Mouse (Mus musculus): ENCODE results near the gene Dnajb1. TPM values are rescaled to one million over a fixed set of nuclear protein-coding genes. Genes with fewer than 3 reads are reported as not detected.
"Not testable (repeated sequence)": the region's sequence is repeated elsewhere in the genome, so short reads cannot be mapped to it uniquely, and the experiment has no call there.

The Dnajb1 gene
- polyA plus RNA-seq, 1 experiment: 32.2 TPM

- TF ChIP-seq POLR2A (IDR thresholded peaks at IDR 0.05; ENCODE audit: low read depth, low read length) (no peak), CTCF (conservative IDR thresholded peaks at IDR 0.05; ENCODE audit: insufficient read depth, insufficient read length, low read depth, low read length) (no peak)
- no peak overlapping the region for H3K27ac ChIP-seq (ENCODE audit: insufficient read depth, low read depth, low read length)
- DNase-seq: no peak
- no peaks in the 10 kb centered on the region for H3K36me3 ChIP-seq (ENCODE audit: control insufficient read depth, insufficient read depth, low read length)
- H3K27me3 ChIP-seq (replicated peaks; ENCODE audit: control insufficient read depth, insufficient read depth, low read length): no peaks in the 10 kb centered on the region
- no peak overlapping the region for H3K4me3 ChIP-seq (ENCODE audit: insufficient read depth, low read depth, low read length)
- peaks cover 34% of the 10 kb centered on the region for H3K4me1 ChIP-seq (ENCODE audit: control insufficient read depth, insufficient read depth, low read length)
- WGBS: 39% methylated on average over 6 of the region's 6 CpGs
Measured at GRCm38 (mm10) chr8:83587644-83588043, 20.3 kb upstream of the Dnajb1 start.

- Histone ChIP-seq H3K36me3 (ENCODE audit: control insufficient read depth, insufficient read depth, low read length) (no peaks in the 10 kb centered on the region), H3K27me3 (replicated peaks; ENCODE audit: control insufficient read depth, insufficient read depth, low read length) (no peaks in the 10 kb centered on the region), H3K27ac (ENCODE audit: insufficient read depth, low read depth, low read length) (no peak overlapping the region), H3K4me3 (ENCODE audit: insufficient read depth, low read depth, low read length) (no peak overlapping the region), H3K4me1 (ENCODE audit: control insufficient read depth, insufficient read depth, low read length) (peaks cover 34% of the 10 kb centered on the region)
- 91% methylated on average over 5 of the region's 5 CpGs for WGBS
- DNase-seq: no peak
- TF ChIP-seq CTCF (conservative IDR thresholded peaks at IDR 0.05; ENCODE audit: insufficient read depth, insufficient read length, low read depth, low read length) (no peak), POLR2A (IDR thresholded peaks at IDR 0.05; ENCODE audit: low read depth, low read length) (no peak)
Measured at GRCm38 (mm10) chr8:83588886-83589285, 19.1 kb upstream of the Dnajb1 start.

- WGBS: 64% methylated on average over 7 of the region's 7 CpGs
- Histone ChIP-seq H3K27ac (ENCODE audit: insufficient read depth, low read depth, low read length) (no peak overlapping the region), H3K27me3 (replicated peaks; ENCODE audit: control insufficient read depth, insufficient read depth, low read length) (no peaks in the 10 kb centered on the region), H3K4me3 (ENCODE audit: insufficient read depth, low read depth, low read length) (no peak overlapping the region), H3K4me1 (ENCODE audit: control insufficient read depth, insufficient read depth, low read length) (peaks cover 26% of the 10 kb centered on the region), H3K36me3 (ENCODE audit: control insufficient read depth, insufficient read depth, low read length) (no peaks in the 10 kb centered on the region)
- TF ChIP-seq CTCF (conservative IDR thresholded peaks at IDR 0.05; ENCODE audit: insufficient read depth, insufficient read length, low read depth, low read length) (0 out of 2 replicates have a peak, but pooled peaks have one; percentile 19), POLR2A (IDR thresholded peaks at IDR 0.05; ENCODE audit: low read depth, low read length) (no peak)
- no peak for DNase-seq
Measured at GRCm38 (mm10) chr8:83590488-83591023, 17.4 kb upstream of the Dnajb1 start.

DNA sequence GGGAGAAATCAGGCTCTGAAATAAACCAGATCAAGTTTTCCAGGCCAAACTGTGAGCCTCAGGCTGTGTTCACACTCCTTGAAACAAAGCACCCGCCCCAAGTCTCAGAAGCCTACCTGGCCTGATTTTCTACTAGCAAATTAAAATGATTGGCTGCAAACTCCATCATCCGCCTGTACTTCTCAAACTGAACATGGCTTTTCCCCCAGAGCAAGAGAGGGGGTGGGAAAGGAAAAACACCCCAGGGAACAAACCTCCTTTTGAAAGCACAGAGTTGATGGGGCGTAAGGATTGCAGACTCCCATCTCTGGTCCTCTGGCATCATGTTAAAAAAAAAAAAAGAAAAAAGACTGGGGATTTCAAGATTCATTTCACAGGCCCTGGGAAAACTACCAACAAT lies 15.3 kb upstream of the Dnajb1 start:
- Histone ChIP-seq H3K27ac (ENCODE audit: insufficient read depth, low read depth, low read length) (no peak overlapping the region), H3K4me1 (ENCODE audit: control insufficient read depth, insufficient read depth, low read length) (peaks cover 18% of the 10 kb centered on the region), H3K36me3 (ENCODE audit: control insufficient read depth, insufficient read depth, low read length) (no peaks in the 10 kb centered on the region), H3K4me3 (ENCODE audit: insufficient read depth, low read depth, low read length) (no peak overlapping the region), H3K27me3 (replicated peaks; ENCODE audit: control insufficient read depth, insufficient read depth, low read length) (no peaks in the 10 kb centered on the region)
- 57% methylated on average over 3 of the region's 3 CpGs for WGBS
- DNase-seq: no peak
- TF ChIP-seq CTCF (conservative IDR thresholded peaks at IDR 0.05; ENCODE audit: insufficient read depth, insufficient read length, low read depth, low read length) (no peak), POLR2A (IDR thresholded peaks at IDR 0.05; ENCODE audit: low read depth, low read length) (no peak)

DNA sequence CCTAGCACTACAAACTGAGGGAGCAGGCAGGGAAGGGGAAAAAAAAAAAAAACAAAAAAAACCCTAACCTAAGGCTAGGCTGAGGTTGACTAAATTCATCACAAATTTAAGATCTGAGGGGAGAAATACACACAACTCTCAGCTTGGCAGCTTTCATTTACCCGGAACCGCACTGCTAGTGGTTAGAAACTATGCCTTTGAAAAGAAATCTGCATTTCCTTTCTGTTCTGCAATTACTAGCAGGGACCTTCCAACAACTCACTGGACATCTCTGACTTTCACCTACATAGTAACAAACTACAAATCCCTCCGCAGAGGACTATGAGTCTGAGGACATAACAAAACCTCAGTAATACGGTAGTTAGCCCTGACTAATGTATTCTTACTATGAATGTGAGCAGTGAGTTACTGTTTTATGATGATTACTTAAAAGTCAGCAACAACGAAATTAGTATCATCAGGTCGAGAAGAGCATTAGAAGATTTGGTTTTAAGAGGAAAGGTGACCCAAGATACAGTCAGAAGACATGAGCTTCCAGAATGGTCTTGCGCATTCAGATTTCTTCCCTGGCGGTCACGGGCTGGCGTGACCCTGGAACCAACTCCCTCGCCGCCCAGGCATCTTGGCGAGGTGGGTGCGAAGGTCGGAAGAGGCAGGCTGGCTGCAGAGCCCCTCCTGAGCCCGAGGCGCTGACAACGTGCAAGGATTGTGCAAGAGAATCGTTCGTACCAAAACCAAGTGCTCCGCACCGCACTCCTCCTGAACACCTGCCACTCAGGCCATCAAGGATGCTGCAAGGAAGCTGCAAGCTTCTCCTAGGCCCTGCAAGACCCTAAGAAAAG lies 14.4 kb upstream of the Dnajb1 start:
- under 1% methylated on average over 22 of the region's 22 CpGs for WGBS
- Histone ChIP-seq H3K4me1 (ENCODE audit: control insufficient read depth, insufficient read depth, low read length) (peaks cover 11% of the 10 kb centered on the region), H3K36me3 (ENCODE audit: control insufficient read depth, insufficient read depth, low read length) (no peaks in the 10 kb centered on the region), H3K4me3 (ENCODE audit: insufficient read depth, low read depth, low read length) (peak overlapping the region; percentile 84), H3K27me3 (replicated peaks; ENCODE audit: control insufficient read depth, insufficient read depth, low read length) (no peaks in the 10 kb centered on the region), H3K27ac (ENCODE audit: insufficient read depth, low read depth, low read length) (peak overlapping the region; percentile 83)
- TF ChIP-seq POLR2A (IDR thresholded peaks at IDR 0.05; ENCODE audit: low read depth, low read length): no peak
- TF ChIP-seq CTCF (conservative IDR thresholded peaks at IDR 0.05; ENCODE audit: insufficient read depth, insufficient read length, low read depth, low read length): no peak
- no peak for DNase-seq

DNA sequence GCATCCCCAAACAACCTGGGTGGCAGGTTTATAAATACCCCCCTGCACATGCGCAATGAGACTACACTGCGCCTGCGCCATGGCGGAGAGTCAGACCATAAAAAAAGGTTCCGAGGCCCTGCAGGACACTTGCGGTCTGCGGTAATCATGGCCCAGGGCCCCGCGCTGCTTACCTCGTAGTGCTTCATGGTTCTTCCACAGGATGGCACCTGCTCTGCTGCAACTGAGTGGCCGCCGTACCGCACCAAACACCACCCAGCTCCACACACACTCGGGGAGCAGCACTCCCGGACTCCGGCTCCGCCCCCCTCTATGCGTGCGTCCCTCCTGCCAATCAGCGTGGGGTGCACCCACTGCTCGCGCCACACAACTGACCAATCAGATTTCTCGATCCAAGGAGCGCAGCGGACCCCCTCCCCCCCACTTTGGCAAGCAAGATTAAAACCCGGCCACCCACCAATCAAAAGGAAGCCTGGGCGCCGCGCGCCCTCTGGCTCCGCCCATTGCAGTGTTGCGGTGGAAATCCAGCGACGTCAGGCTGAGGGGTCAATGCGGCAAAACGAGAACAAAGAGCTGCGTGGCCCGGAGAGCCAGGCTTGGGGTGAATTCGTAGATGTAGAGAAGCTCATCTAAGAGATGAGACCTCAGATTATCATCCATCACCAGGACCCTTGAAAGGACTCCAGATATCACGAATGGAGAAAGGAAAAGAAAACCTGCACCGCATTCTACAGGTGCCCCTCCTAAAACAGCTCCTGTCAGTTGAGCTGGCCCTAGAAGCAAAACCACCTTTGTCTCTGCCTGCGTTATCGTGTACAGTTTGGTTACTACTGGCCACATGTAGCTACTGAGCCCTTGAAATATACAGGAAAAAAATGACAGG lies 13.6 kb upstream of the Dnajb1 start:
- peak; percentile 99 for DNase-seq
- no peaks in the 10 kb centered on the region for H3K27me3 ChIP-seq (replicated peaks; ENCODE audit: control insufficient read depth, insufficient read depth, low read length)
- H3K27ac ChIP-seq (ENCODE audit: insufficient read depth, low read depth, low read length): peak overlapping the region; percentile 84
- WGBS: under 1% methylated on average over 43 of the region's 43 CpGs
- TF ChIP-seq CTCF (conservative IDR thresholded peaks at IDR 0.05; ENCODE audit: insufficient read depth, insufficient read length, low read depth, low read length) (no peak), POLR2A (IDR thresholded peaks at IDR 0.05; ENCODE audit: low read depth, low read length) (peak; percentile 61)
- H3K4me3 ChIP-seq (ENCODE audit: insufficient read depth, low read depth, low read length): peak overlapping the region; percentile 84
- H3K4me1 ChIP-seq (ENCODE audit: control insufficient read depth, insufficient read depth, low read length): peaks cover 8% of the 10 kb centered on the region
- H3K36me3 ChIP-seq (ENCODE audit: control insufficient read depth, insufficient read depth, low read length): no peaks in the 10 kb centered on the region

DNA sequence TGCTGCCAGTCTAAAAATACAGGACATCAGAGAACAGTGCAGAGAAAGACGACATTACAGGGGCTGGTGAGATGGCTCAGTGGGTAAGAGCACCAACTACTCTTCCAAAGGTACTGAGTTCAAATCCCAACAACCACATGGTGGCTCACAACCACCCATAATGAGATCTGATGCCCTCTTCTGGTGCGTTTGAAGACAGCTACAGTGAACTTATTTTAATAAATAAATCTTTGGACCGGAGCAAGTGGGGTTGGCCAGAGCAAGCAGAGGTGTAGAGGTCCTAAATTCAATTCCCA lies 13.0 kb upstream of the Dnajb1 start:
- TF ChIP-seq CTCF (conservative IDR thresholded peaks at IDR 0.05; ENCODE audit: insufficient read depth, insufficient read length, low read depth, low read length): 0 out of 2 replicates have a peak, but pooled peaks have one; percentile 10

More for the DNA sequence above, 13.0 kb upstream of the Dnajb1 start:
- peak overlapping the region; percentile 84; the same call in 1 of the 2 replicates for H3K27ac ChIP-seq (ENCODE audit: insufficient read depth, low read depth, low read length)
- WGBS: 17% methylated on average over 3 of the region's 3 CpGs
- H3K36me3 ChIP-seq (ENCODE audit: control insufficient read depth, insufficient read depth, low read length); H3K27me3 ChIP-seq (replicated peaks; ENCODE audit: control insufficient read depth, insufficient read depth, low read length); H3K4me3 ChIP-seq (ENCODE audit: insufficient read depth, low read depth, low read length); H3K4me1 ChIP-seq (ENCODE audit: control insufficient read depth, insufficient read depth, low read length); DNase-seq: not testable (repeated sequence)
